Mouse (Mus musculus) small intestine, adult 2 months (tissue): ENCODE results near the gene Armc9.

ENCODE experiments used
- CTCF ChIP-seq: fragments of 200-500 bp; IDR thresholded peaks from 2 replicates; pipeline ENCODE4 v1.5.1; 2012; ENCODE audit warnings: low read depth, mild to moderate bottlenecking, control low read depth, inconsistent platforms, low read length, moderate library complexity, mixed read lengths; ENCODE audit not compliant: insufficient replicate concordance, insufficient read length; ENCODE audit errors: extremely low read depth
- POLR2A ChIP-seq: fragments of 200-500 bp; IDR thresholded peaks from 2 replicates; pipeline ENCODE4 v1.6.1; 2012; ENCODE audit warnings: low read depth, mild to moderate bottlenecking, control low read depth, inconsistent platforms, low read length, moderate library complexity

- TF ChIP-seq CTCF (no peak), POLR2A (no peak)
Observed at GRCm38 (mm10) chr1:86154824-86155164, 214 bp downstream of the Armc9 start.
